Mouse (Mus musculus) erythroblast, embryonic 14.5 days (primary cell): Measurements from ENCODE around the gene Macf1.

Experiments
- GATA1 ChIP-seq: IDR thresholded peaks from 2 replicates; pipeline ENCODE4 v1.6.1; 2012; ENCODE audit warnings: low read length, inconsistent platforms, mixed read lengths
- TAL1 ChIP-seq: IDR thresholded peaks from 3 replicates; pipeline ENCODE4 v1.6.1; 2012; ENCODE audit warnings: low read length, inconsistent platforms, mixed read lengths

DNA sequence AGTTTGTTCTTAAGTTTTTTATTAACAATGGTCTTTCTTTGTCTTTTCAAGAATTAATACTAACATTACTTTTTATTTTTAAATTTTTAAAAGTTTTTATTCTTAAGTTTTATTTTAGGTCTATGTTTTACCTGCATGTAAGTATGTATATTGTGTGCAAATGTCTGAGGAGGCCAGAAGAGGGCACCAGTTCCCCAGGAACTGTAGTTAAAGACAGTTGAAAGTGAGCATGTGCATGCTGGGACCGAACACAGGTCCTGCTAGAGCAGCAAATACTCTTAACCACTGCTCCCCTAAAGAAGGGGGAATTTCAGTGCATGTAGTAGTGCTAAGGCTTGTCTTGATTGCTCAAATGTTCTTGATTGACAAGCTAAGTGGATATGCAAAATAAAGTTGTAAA, 77.0 kb downstream of the Macf1 start:
- TF ChIP-seq TAL1 (no peak), GATA1 (no peak)
